Mouse (Mus musculus): Measurements from ENCODE around the gene Flot2.

Gene Flot2

DNA sequence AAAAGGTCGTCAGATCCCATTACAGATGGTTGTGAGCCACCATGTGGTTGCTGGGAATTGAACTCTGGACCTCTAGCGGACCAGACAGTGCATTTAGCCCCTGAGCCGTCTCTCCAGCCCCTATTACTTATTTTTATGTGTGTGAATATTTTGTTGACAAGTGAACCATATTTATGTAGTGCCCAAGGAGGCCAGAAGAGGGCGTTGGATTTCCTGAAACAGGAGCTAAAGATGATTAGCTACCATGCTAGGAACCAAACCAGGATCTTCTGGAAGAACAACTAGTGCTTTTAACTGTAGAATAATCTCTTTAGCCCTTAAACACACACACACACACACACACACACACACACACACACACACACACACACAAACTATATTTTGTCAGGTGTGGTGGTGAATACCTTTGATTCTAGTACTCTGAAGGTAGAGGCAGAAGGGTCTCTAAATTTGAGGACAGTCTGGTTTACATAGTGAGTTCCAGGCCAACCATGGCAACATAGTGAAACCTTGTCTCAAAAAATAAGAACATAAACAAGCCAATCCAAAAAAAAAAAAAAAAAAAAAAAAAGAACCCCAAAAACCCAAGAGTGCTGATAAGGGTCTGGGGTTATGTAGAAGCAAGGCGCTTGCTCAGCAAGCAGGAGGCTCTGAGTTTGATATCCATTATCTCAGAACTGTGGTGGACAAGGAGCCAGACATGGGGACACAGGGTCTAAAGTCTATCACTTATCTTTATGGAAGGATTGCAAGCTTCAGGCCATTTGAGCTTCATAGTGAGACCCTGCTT, 65.4 kb downstream of the Flot2 start:
- DNase-seq (ENCODE audit: low spot score): peak; percentile 71

DNA sequence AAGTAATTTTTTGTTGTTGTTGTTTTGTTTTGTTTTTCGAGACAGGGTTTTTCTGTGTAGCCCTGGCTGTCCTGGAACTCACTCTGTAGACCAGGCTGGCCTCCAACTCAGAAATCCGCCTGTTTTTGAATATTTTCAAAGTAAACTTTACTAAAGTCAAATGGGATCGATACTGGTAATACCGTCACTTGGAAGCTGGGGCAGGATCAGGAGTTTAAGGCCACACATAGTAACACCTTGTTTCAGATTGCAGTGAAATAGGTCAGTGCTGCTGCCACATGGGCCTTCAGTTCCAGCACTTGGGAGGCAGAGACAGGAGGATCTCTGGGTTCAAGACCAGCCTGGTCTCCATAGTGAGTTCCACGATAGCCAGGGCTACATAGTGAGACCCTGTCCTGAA, 66.8 kb downstream of the Flot2 start:
- DNase-seq (ENCODE audit: low spot score): no peak
